Mouse (Mus musculus) adipocyte (in vitro differentiated cells): ENCODE results near the gene Tns1.
A peak's percentile ranks its signal among the peaks of the same experiment; 100 is the strongest.

Source experiments
- DNase-seq: peaks from one replicate; pipeline ENCODE4 v3.0.0-alpha.2; 2016; ENCODE audit warnings: low spot score

Tns1 gene

DNA sequence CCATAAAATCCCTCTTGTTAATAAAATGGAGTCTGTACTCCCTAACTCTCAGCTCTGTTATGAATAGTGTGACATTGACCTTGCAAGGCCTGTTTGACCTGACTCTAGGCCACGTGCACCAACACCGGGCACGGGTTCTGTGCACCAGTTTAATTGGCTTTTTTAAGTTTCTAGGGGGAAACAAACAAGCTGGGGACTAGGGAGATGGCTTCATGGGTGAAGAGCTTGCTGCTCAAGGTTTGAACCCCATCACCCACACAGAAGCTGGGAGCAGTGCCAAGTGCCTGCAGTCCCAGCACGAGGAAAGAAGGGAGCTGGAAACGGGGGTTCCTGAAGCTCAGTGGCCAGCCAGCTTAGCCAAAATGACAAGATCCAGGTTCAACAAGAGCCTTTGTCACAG is 192.4 kb downstream of the Tns1 start:
- DNase-seq: no peak

DNA sequence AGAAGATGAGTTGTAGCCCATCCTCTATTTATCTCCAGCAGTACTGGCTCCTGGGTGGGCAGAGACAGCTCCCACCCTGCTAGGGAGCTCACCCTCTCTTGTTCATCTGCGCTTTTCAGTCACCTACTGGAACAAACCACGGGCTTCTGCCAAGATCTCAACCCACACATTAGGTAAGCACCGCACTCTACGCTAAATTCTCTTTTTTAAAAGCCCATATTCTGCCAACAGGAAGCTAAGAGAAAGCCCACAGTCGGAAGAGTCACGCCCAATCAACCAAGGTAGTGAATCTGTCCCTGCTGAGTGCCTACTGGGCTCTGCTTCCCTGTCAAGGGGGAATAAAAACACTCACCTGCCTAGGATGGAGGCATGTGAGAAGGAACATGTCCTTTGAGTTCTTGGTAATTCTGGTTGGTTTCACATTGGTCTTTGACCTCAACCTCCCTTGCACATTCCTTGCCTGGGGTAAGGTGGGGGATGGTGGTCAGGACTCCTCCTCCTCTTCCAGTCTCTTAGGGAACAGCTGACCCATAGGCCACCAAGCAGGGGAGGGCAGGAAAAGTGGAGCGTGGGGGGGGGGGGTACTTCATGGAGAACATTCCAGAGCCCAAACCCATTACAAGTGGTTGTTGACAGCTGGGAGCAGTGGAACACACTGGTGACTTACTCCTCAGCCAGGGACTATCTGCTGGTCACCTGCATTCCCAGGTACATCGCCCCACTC is 193.7 kb downstream of the Tns1 start:
- DNase-seq: no peak

- DNase-seq: peak; percentile 67
These were observed 194.3 kb downstream of the Tns1 start for GRCm38 (mm10) chr1:73929952-73930329.

GRCm38 (mm10) chr1:73929211-73929951 is 194.9 kb downstream of the Tns1 start:
- no peak for DNase-seq

GRCm38 (mm10) chr1:73928385-73928784 is 195.9 kb downstream of the Tns1 start:
- no peak for DNase-seq

- no peak for DNase-seq
These were observed 196.4 kb downstream of the Tns1 start for GRCm38 (mm10) chr1:73927819-73928218.

- DNase-seq: no peak
These were observed 198.0 kb downstream of the Tns1 start for GRCm38 (mm10) chr1:73926279-73926678.

GRCm38 (mm10) chr1:73924871-73925610 is 199.2 kb downstream of the Tns1 start:
- DNase-seq: no peak

DNA sequence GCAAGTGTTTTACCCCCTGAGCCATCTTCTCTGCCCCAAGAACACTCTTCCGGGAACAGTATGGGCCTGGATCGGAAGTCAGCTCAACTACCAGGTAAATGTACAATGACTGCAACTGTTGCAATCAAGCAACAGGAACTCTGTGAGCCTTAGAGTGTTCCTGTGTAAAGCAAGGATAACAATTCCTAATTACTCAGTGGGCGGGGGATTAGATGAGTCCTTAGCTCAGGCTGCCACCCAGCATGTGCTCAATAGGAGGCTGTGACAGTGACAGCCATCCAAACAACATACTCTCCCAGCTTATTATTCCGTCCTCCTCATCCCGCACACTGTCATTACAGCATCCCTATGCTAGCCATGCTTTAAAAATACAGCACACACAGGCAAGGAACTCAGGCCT is 200.0 kb downstream of the Tns1 start:
- no peak for DNase-seq

- DNase-seq: no peak
These were observed 201.1 kb downstream of the Tns1 start for GRCm38 (mm10) chr1:73923185-73923584.

GRCm38 (mm10) chr1:73920701-73921100 is 203.5 kb downstream of the Tns1 start:
- no peak for DNase-seq

DNA sequence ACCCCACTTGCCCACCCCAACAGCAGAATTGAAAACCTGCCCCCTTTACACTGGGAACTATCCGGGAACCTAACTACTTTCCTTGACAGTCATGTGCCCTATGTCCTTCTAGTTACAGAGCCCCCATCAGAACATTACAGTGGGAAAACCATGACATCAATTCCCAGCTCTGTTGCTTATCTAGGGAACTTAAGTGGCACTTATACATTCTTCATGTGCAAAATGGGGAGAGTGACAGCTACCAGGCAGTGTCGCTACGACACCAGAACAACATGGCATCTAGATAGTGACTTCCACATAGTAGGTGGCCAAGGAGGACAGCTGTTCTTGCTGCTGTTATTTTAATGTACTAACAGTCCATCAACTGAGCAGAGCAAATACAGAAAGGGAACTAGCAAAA is 204.3 kb downstream of the Tns1 start:
- no peak for DNase-seq

GRCm38 (mm10) chr1:73918001-73918400 is 206.2 kb downstream of the Tns1 start:
- no peak for DNase-seq

DNA sequence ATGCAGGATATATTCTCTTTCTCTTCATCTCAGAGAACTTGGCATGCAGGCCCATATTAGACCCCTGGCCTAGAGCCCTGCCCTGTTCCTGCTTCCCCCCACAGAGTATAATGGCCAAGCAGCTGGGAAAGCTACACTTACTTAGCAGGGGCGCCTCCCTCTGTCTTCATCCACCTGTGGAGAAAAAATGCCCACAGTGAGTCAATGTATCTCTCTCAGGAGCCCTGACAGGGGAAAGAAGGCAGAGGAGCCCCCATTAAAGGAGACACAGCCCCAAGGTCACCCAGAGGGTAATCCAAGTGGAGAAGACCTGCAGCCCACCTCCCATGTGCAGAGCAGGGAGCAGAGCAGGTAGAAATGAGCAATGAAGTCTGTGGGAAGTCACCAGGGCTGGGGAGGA is 208.0 kb downstream of the Tns1 start:
- DNase-seq: no peak

GRCm38 (mm10) chr1:73915218-73916070 is 208.8 kb downstream of the Tns1 start:
- DNase-seq: no peak

GRCm38 (mm10) chr1:73914076-73914475 is 210.2 kb downstream of the Tns1 start:
- no peak for DNase-seq

- DNase-seq: no peak
These were observed 210.9 kb downstream of the Tns1 start for GRCm38 (mm10) chr1:73913071-73914005.

DNA sequence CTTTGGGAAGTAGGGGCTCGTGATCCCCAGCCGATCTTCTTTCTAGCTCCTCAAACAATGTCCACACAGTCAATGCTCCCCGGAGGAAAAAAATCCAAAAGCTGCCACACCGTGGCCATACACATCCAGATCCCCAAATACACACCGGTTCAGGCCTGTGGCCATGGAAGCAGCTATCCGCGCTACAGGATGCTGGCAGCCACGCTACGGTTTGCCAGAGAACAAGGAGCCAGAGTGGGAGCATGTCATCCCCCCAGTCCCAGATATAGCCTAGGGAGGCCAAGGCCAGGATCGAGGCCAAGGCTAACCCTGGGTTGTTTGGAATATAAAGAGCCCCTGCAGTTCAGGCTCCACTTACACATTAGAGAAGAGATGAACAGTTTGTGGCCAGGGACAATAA is 211.8 kb downstream of the Tns1 start:
- no peak for DNase-seq

- no peak for DNase-seq
These were observed 212.3 kb downstream of the Tns1 start for GRCm38 (mm10) chr1:73911981-73912380.

DNA sequence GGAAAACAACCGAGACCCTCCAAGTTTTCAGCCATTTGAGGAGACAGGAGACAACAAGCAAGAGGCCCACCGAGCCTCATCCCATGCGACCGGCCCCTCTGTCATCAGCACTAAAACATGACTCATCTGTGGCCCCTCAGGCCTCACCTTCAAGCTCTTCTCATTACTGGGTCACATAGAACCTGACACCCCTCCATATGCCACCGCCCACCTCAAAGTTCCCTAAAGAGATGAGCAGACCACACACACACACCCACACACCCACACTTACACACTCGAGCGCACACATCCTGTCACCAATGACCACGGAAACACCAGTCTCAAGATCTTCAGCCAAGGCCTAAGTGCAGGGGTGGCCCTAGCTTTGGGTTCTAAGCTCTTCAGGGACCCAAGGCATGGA is 213.5 kb downstream of the Tns1 start:
- DNase-seq: no peak

DNA sequence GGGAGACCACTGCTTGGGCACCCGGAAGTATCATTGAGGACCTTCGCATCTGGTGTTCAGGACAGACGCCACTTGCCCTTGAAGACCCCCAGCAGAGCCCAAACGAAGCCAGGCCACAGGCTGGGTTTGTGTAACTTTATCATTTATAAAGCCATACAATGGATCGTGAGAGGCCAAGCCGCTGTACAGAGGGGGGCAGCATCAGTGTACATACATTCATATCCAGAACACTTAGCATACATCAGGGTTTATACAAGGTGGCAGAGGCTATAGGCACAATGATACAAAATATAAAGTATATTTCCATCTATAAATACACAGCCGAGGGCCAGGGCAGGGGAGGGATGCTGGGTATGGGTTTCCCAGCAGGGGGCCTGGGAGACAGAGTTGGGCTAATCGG is 214.1 kb downstream of the Tns1 start:
- no peak for DNase-seq
